Mouse (Mus musculus) stomach, embryonic 15.5 days (tissue): ENCODE data around the gene Gpr180. TPM values are rescaled to one million over a fixed set of nuclear protein-coding genes. Genes with fewer than 3 reads are reported as not detected.
"Not testable (repeated sequence)": the region's sequence is repeated elsewhere in the genome, so short reads cannot be mapped to it uniquely, and the experiment has no call there.

ENCODE experiments used
- ATAC-seq: fragments of 200-750 bp; cut with Nextera tagmentation; 2 replicates; pipeline ENCODE4 v1.8.0; 2017; ENCODE audit warnings: low read depth, moderate number of reproducible peaks, moderate TSS enrichment; ENCODE audit not compliant: insufficient read depth, low FRiP score
- H3K27ac ChIP-seq: fragments of 300-500 bp; sonication (generic); 2 replicates; pipeline ENCODE4 v1.5.1; 2015; ENCODE audit warnings: mild to moderate bottlenecking, inconsistent platforms
- H3K27me3 ChIP-seq: fragments of 300-500 bp; sonication (generic); replicated peaks from 2 replicates; pipeline ENCODE4 v1.6.1; 2015; ENCODE audit warnings: inconsistent platforms
- H3K36me3 ChIP-seq: fragments of 300-500 bp; sonication (generic); 2 replicates; pipeline ENCODE4 v1.6.1; 2015; ENCODE audit warnings: inconsistent platforms
- H3K4me1 ChIP-seq: fragments of 300-500 bp; sonication (generic); 2 replicates; pipeline ENCODE4 v1.6.1; 2015; ENCODE audit warnings: inconsistent platforms
- H3K4me2 ChIP-seq: fragments of 300-500 bp; sonication (generic); 2 replicates; pipeline ENCODE4 v1.6.1; 2015; ENCODE audit warnings: mild to moderate bottlenecking, inconsistent platforms
- H3K4me3 ChIP-seq: fragments of 300-500 bp; sonication (generic); replicated peaks from 2 replicates; pipeline ENCODE4 v1.5.1; 2015; ENCODE audit warnings: inconsistent platforms
- H3K9ac ChIP-seq: fragments of 300-500 bp; sonication (generic); 2 replicates; pipeline ENCODE4 v1.6.1; 2015; ENCODE audit warnings: inconsistent platforms
- H3K9me3 ChIP-seq: fragments of 300-500 bp; sonication (generic); 2 replicates; pipeline ENCODE4 v1.6.1; 2016; ENCODE audit warnings: inconsistent platforms
- WGBS: fragments of 180-500 bp; shearing (Covaris S2); methylation state at CpG from one replicate; pipeline ENCODE4 v1.1.7; 2015; 5-methylcytosine and 5-hydroxymethylcytosine counted together
- polyA plus RNA-seq: library from polyadenylated mRNA; unstranded; fragments of >200 nt; fragmentation: Nextera tagmentation; extraction: Ambion mirVana; gene quantifications from 2 replicates; pipeline ENCODE4 v1.2.1, GENCODE M21; 2015

Gpr180 gene
- polyA plus RNA-seq = 55.7 and 56.9 TPM in 2 replicates

DNA sequence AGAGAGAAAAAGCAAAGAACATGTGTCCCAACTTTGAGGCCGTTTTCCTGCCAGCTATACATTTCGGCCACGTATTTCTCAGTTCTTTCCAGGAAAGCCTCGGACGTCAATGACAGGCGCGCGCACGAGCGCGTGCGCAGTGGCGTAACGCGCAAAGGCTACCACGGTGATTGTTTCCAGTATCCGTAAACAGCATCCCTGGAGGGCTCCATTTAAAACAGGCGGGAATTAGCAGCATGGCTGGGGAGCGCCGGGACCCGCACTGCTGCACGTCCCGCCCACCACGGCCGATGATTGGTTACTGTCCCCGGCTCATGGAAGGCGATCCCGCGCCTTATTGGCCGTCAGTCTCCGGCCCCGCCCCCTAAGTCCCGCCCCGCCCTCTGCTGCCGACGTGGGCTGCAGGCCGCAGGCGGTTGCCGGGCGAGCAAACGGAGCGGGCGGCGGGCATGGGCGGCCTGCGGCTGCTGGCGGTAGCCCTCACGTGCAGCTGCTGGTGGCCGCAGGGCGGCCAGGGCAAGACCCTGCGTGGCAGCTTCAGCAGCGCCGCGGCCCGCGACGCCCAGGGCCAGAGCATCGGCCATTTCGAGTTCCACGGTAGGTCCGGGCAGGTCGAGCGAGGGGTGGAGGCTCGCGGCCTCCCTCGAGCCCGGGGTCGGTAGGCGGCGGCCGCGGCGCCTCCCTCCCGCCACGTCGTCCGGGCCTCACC lies at the start of gene Gpr180:
Gene Gpr180 (plus strand): TSS at position 415 of the 709 bp plus-strand sequence.
- peak; percentile 96 for ATAC-seq
- H3K36me3 ChIP-seq = peaks cover 23% of the 10 kb centered on the region
- peak within 1 kb of the TSS; percentile 94 for H3K9ac ChIP-seq
- H3K27ac ChIP-seq = peak within 1 kb of the TSS; percentile 66
- no peaks in the 10 kb centered on the region for H3K9me3 ChIP-seq
- H3K4me3 ChIP-seq = peak within 1 kb of the TSS; percentile 92
- peak within 1 kb of the TSS; percentile 83 for H3K4me2 ChIP-seq
- H3K4me1 ChIP-seq = peaks cover 6% of the 10 kb centered on the region; the same call in 1 of the 2 replicates
- H3K27me3 ChIP-seq = no peaks in the 10 kb centered on the region
- WGBS = under 1% methylated on average over 69 of the region's 77 CpGs

DNA sequence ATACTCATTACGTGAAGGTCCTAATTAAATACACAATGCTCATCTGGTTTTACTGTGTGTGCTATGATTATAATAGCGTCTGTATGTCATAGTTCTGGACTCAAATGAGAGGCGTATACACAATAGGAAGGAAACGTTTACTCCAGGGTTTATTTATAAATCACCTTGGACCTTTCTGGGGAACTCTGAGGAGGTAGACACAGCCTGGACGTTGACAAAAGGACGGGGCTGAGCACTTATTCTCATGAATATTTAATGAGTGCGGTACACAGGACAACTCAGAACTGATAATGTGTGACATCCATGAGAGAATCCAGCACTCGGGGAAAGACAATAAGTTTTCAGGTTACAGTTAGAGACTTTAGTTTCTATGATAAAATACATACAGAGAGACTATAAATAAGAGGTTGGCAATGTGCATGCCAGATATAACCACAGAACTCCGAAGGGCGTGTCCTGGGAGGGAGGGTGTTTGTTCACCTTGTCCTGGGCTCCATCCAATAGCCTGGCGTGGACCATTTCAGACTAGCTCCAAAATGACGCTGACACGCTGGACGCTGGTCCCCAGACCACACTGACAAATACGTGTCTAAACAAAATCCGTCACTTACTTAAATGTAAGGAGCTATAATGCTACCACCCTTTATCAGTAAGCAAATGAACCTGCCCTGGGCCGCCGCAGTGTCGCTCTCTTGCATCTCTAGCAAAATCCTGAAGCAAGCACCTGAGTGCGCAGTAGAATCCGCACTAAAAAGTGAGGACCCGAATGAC lies 48.3 kb upstream of the Gpr180 start:
- no peaks in the 10 kb centered on the region for H3K27me3 ChIP-seq
- 0 out of 2 replicates have a peak, but pooled peaks cover 6% of the 10 kb centered on the region for H3K4me1 ChIP-seq
- peak overlapping the region; percentile 73 for H3K4me2 ChIP-seq
- ATAC-seq = peak; percentile 36; the same call in 1 of the 2 replicates
- peak overlapping the region; percentile 58; the same call in 1 of the 2 replicates for H3K9ac ChIP-seq
- no peaks in the 10 kb centered on the region for H3K9me3 ChIP-seq
- H3K4me3 ChIP-seq = peak overlapping the region; percentile 76
- H3K36me3 ChIP-seq = no peaks in the 10 kb centered on the region
- H3K27ac ChIP-seq = peak overlapping the region; percentile 88
- WGBS = 10% methylated on average over 22 of the region's 22 CpGs

DNA sequence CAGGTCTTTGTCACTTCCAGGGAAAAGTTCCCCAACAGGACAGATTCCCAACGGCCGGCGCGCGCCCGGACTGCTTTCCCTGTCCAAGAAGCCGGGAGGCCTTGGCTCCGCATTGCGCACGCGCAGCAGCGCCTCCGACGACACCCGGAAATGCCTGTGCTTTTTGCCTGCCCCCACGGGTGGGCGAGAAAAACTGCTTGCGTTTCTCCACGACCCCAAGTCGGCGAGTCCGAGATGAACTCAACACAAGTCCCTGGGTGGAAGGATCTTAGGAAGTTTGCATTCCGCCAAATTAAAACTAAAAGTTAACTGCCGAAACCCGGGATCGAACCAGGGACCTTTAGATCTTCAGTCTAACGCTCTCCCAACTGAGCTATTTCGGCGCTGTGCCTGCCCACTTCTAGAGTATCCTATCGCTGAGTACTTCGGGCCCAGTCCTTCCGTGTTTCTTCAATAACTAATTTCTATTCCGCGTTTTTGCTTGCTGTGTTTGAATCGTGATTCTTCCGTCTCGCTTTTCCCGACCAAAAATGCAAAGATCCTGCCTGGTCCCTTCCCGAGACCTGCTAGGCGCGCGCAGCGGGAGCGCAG lies 47.6 kb upstream of the Gpr180 start:
- Histone ChIP-seq H3K9me3 (no peaks in the 10 kb centered on the region), H3K27me3 (no peaks in the 10 kb centered on the region), H3K4me1 (0 out of 2 replicates have a peak, but pooled peaks cover 6% of the 10 kb centered on the region), H3K9ac (peak overlapping the region; percentile 58), H3K4me2 (peak overlapping the region; percentile 73), H3K36me3 (no peaks in the 10 kb centered on the region), H3K4me3 (peak overlapping the region; percentile 76), H3K27ac (peak overlapping the region; percentile 88)
- ATAC-seq = peak; percentile 72
- 0% methylated on average over 44 of the region's 44 CpGs for WGBS

DNA sequence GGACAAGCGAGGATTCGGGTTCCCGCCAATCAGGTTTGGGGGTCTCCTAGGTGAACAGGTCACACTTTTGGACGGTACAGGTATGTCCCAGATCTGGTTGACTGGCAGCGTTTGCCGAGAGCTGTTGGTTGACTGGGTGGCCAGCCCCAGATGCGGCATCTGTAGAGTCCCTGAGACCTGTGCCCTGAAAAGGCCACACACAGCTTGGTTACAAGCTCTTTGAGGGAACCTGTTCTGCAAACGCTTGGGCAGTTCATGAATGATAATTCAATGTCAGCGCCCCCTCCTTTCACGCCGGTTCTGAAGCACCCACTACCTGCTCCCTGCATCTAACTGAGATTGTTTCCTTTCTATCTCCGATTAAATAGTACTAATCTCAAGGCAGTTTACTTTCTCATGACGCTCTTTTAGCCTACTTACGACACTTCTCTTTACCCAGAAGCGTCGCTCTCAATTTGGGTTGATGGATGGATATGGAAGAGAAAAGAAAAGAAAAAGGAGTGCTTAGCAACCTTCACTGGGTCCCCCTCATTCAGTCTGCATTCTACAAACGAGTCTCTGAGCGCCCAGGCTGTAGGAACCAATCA lies 47.1 kb upstream of the Gpr180 start:
- peak overlapping the region; percentile 88 for H3K27ac ChIP-seq
- peak overlapping the region; percentile 76 for H3K4me3 ChIP-seq
- H3K36me3 ChIP-seq = no peaks in the 10 kb centered on the region
- peak overlapping the region; percentile 73 for H3K4me2 ChIP-seq
- peak overlapping the region; percentile 58 for H3K9ac ChIP-seq
- no peaks in the 10 kb centered on the region for H3K27me3 ChIP-seq
- peak; percentile 38; the same call in 1 of the 2 replicates for ATAC-seq
- 0 out of 2 replicates have a peak, but pooled peaks cover 6% of the 10 kb centered on the region for H3K4me1 ChIP-seq
- no peaks in the 10 kb centered on the region for H3K9me3 ChIP-seq
- 2% methylated on average over 18 of the region's 18 CpGs for WGBS

DNA sequence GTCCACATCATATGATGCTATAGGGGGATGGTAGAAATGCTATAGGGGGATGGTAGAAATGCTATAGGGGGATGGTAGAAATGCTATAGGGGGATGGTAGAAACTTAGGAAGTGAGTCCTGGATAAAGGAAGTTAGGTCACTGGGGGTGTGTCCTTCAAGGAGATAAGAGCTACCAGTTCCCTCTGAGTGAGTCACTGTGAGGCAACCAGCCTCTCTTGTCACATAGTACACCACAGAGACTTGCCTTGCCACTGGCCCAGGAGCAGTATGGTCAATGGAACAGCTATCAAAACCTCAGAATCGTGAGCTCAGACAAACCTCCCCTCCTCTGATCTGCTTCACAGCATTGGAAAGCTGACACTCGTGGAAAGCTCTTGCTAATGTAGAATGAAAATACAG lies 38.7 kb upstream of the Gpr180 start:
- Histone ChIP-seq H3K9me3 (no peaks in the 10 kb centered on the region), H3K4me2 (no peak overlapping the region), H3K9ac (no peak overlapping the region), H3K4me3 (no peak overlapping the region), H3K27me3 (no peaks in the 10 kb centered on the region), H3K4me1 (no peaks in the 10 kb centered on the region), H3K36me3 (no peaks in the 10 kb centered on the region), H3K27ac (no peak overlapping the region)
- ATAC-seq = no peak
- 57% methylated on average over 2 of the region's 2 CpGs for WGBS

DNA sequence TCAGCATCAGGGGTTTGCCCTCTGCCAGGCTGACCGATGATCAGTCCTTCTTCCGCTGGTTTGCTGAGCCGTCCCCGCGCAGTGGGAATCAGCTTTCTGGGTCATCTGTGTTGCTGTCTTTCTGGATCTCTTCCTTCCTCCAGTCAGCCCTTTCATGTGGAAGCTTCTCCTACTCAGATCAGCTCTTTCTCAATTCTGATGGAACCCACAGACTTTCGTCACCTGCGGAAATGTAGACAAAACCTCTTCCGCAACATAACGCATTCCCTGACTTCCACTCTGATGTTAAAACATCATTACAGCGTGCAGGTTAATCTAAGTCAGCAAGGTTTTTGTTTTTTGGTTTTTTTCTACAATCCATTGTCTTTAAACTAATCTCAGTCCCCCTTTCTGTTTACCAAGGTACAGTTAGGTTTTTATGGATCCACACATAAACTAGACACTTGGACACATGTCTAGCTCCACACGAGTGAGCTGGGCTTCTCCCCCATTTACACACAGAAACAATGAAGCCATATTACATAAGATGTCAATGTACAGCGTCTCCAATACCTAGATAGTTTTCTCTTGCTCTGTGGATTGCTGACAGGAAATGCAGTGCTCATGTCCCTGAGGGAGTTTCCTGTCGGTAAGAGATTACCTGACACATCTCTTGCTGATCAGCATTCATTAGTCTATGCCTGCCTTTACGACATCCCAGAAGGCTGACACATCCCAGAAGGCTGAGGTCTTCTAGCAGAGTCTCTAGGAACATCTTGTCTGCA lies 35.5 kb upstream of the Gpr180 start:
- H3K4me2 ChIP-seq = no peak overlapping the region
- H3K27me3 ChIP-seq = no peaks in the 10 kb centered on the region
- 81% methylated on average over 14 of the region's 14 CpGs for WGBS
- H3K9me3 ChIP-seq = no peaks in the 10 kb centered on the region
- ATAC-seq = no peak
- H3K27ac ChIP-seq = no peak overlapping the region
- no peaks in the 10 kb centered on the region for H3K36me3 ChIP-seq
- no peaks in the 10 kb centered on the region for H3K4me1 ChIP-seq
- no peak overlapping the region for H3K4me3 ChIP-seq
- H3K9ac ChIP-seq = no peak overlapping the region

DNA sequence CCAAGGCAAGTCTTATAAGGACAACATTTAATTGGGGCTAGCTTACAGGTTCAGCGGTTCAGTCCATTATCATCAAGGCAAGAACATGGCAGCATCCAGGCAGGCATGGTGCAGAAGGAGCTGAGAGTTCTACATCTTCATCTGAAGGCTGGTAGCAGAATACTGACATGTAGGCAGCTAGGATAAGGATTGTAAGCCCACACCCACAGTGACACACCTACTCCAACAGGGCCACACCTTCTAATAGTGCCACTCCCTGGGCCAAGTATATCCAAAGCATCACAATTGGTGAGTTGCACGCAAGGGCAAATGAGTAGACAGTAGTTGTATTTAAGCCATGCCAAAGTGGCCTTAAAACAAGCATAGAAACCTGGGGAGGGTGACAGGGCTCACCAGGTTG lies 29.5 kb upstream of the Gpr180 start:
- WGBS = 94% methylated on average over 2 of the region's 2 CpGs
- ATAC-seq = not testable (repeated sequence)

DNA sequence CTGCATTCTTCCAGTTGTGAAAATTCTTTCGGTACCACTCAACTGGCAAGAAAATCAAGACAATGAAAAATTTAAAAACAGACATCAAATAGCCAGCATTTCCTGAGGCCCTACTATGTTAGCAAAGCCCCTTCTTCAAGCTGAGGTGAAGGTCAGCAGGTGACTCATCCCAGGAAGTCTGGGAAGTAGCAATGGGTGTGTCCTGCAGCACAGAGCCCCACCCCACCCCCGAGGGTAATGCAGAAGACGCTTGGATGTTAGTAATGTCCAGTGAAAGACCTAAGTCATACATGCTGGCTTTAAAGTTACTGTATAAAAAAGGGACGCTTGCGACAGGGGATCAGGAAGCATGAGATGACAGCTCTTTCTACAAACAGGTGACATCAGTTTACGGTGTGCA lies 23.8 kb upstream of the Gpr180 start:
- Histone ChIP-seq H3K27me3 (no peaks in the 10 kb centered on the region), H3K36me3 (peaks cover 38% of the 10 kb centered on the region), H3K9me3 (no peaks in the 10 kb centered on the region), H3K4me2 (no peak overlapping the region), H3K4me1 (no peaks in the 10 kb centered on the region), H3K9ac (no peak overlapping the region), H3K4me3 (no peak overlapping the region), H3K27ac (no peak overlapping the region)
- 84% methylated on average over 6 of the region's 6 CpGs for WGBS
- ATAC-seq = no peak

More for the DNA sequence above, 29.5 kb upstream of the Gpr180 start:
- not testable (repeated sequence) for H3K4me2 ChIP-seq, H3K27ac ChIP-seq, H3K4me1 ChIP-seq, H3K27me3 ChIP-seq, H3K4me3 ChIP-seq, H3K9ac ChIP-seq, H3K9me3 ChIP-seq
- H3K36me3 ChIP-seq = peaks cover 13% of the 10 kb centered on the region

DNA sequence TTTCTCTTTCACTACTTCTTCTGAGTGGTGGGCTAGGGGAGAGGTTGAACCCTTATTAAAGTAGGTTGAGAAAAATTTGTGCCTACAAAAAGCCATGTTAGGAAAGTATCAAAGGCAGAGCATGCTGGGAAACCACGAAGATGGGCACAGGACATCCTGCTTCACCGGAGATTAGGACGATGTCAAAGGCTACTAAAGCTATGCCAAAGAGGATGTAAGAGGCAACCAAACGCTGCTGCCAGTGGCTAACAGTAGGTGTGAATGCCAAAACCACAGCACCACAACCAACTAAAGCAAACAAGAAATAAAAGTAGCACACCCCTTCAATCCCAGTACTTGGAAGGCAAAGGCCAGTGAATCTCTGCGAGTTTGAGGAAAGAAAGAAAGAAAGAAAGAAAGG lies 12.8 kb upstream of the Gpr180 start:
- H3K9ac ChIP-seq = no peak overlapping the region
- no peak overlapping the region for H3K27ac ChIP-seq
- H3K9me3 ChIP-seq = no peaks in the 10 kb centered on the region
- H3K36me3 ChIP-seq = peaks cover 42% of the 10 kb centered on the region
- WGBS = 67% methylated on average over 5 of the region's 5 CpGs
- ATAC-seq = no peak
- H3K4me3 ChIP-seq = no peak overlapping the region
- no peak overlapping the region for H3K4me2 ChIP-seq
- no peaks in the 10 kb centered on the region for H3K27me3 ChIP-seq
- H3K4me1 ChIP-seq = no peaks in the 10 kb centered on the region

DNA sequence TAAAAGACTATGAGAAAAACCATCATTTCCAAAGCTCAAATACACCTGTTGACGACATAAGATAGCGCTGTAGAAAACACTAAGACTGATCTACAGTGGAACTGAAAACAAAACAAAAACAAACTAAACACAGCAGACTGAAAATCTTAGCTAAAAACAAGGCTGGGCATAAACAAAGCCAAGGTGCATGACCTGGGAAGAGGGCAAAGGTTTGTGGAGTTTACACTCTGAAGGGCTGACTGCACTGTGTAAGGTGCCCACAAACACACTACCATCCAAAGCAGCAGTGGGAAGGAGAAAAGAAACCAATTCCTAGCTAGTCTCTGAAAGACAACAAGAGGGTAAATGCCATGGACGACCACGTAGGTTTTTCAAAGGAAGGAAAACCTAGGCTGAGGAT lies 12.2 kb upstream of the Gpr180 start:
- H3K9ac ChIP-seq = no peak overlapping the region
- no peaks in the 10 kb centered on the region for H3K27me3 ChIP-seq
- 87% methylated on average over 4 of the region's 4 CpGs for WGBS
- no peak overlapping the region for H3K4me3 ChIP-seq
- H3K27ac ChIP-seq = no peak overlapping the region
- ATAC-seq = no peak
- peaks cover 41% of the 10 kb centered on the region for H3K36me3 ChIP-seq
- H3K9me3 ChIP-seq = no peaks in the 10 kb centered on the region
- no peaks in the 10 kb centered on the region for H3K4me1 ChIP-seq
- H3K4me2 ChIP-seq = no peak overlapping the region

DNA sequence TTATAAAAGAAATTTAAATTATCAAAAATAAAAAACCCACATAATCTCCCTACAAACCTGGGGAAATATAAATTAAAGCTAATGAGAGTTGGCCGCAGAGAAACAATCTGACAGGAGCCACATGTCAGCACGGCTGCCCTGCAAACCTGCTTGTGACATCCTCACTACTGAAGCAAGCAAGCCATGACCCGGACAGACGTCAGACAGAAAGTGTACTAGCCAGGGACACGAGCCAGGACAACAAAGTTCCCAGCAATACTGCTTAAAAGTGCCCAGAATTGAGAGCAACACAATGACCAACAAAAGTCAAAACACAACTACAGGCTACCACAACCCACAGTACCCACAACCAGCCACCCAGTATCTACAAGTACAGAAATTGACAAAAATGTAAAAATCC lies 10.7 kb upstream of the Gpr180 start:
- no peak overlapping the region for H3K4me3 ChIP-seq
- no peak overlapping the region for H3K4me2 ChIP-seq
- H3K9me3 ChIP-seq = no peaks in the 10 kb centered on the region
- WGBS = 88% methylated on average over 5 of the region's 5 CpGs
- H3K36me3 ChIP-seq = peaks cover 30% of the 10 kb centered on the region
- H3K27me3 ChIP-seq = no peaks in the 10 kb centered on the region
- H3K9ac ChIP-seq = no peak overlapping the region
- H3K4me1 ChIP-seq = peaks cover 2% of the 10 kb centered on the region; the same call in 1 of the 2 replicates
- ATAC-seq = no peak
- H3K27ac ChIP-seq = no peak overlapping the region
